Mouse (Mus musculus) spleen, postnatal 14 days (tissue): ENCODE measurements around the gene Fos.

Experiments used
- DNase-seq, 2 experiments: peaks; one replicate each; pipeline ENCODE4 v3.0.0; 2021 to 2022; ENCODE audit warnings: low spot score in 2 of 2

Gene Fos

GRCm38 (mm10) chr12:85487545-85488141 lies 14.0 kb downstream of the Fos start:
- peak in 1 of 2 experiments; percentile 55 for DNase-seq

- no peak for DNase-seq
These were observed 15.7 kb downstream of the Fos start for GRCm38 (mm10) chr12:85489232-85489886.

GRCm38 (mm10) chr12:85490096-85490820 lies 16.6 kb downstream of the Fos start:
- no peak for DNase-seq

GRCm38 (mm10) chr12:85490991-85491390 lies 17.3 kb downstream of the Fos start:
- DNase-seq: no peak

- peak in 1 of 2 experiments; percentile 54 for DNase-seq
These were observed 18.5 kb downstream of the Fos start for GRCm38 (mm10) chr12:85492084-85492645.

GRCm38 (mm10) chr12:85496336-85496735 lies 22.6 kb downstream of the Fos start:
- DNase-seq: no peak

- peak; percentile 41 to 71 for DNase-seq
These were observed 23.1 kb downstream of the Fos start for GRCm38 (mm10) chr12:85496755-85497154.

- no peak for DNase-seq
These were observed 23.8 kb downstream of the Fos start for GRCm38 (mm10) chr12:85497310-85498135.

GRCm38 (mm10) chr12:85499001-85499400 lies 25.3 kb downstream of the Fos start:
- no peak for DNase-seq

- no peak for DNase-seq
These were observed 29.0 kb downstream of the Fos start for GRCm38 (mm10) chr12:85502682-85503081.

GRCm38 (mm10) chr12:85508235-85508634 lies 34.5 kb downstream of the Fos start:
- no peak for DNase-seq

GRCm38 (mm10) chr12:85510013-85510412 lies 36.3 kb downstream of the Fos start:
- no peak for DNase-seq

- DNase-seq: no peak
These were observed 40.2 kb downstream of the Fos start for GRCm38 (mm10) chr12:85513789-85514447.

- no peak for DNase-seq
These were observed 41.3 kb downstream of the Fos start for GRCm38 (mm10) chr12:85514958-85515357.

GRCm38 (mm10) chr12:85515865-85516264 lies 42.2 kb downstream of the Fos start:
- DNase-seq: no peak

GRCm38 (mm10) chr12:85517339-85517738 lies 43.6 kb downstream of the Fos start:
- no peak for DNase-seq

GRCm38 (mm10) chr12:85518009-85518408 lies 44.3 kb downstream of the Fos start:
- DNase-seq: no peak

GRCm38 (mm10) chr12:85519553-85519952 lies 45.9 kb downstream of the Fos start:
- no peak for DNase-seq

GRCm38 (mm10) chr12:85521101-85521500 lies 47.4 kb downstream of the Fos start:
- DNase-seq: no peak

GRCm38 (mm10) chr12:85521673-85522072 lies 48.0 kb downstream of the Fos start:
- no peak for DNase-seq
